Mouse (Mus musculus): ENCODE measurements at regions not wholly inside any gene's neighbourhood (a gene's known extent, or its start where the extent isn't known, plus 50 kb on each side); places are given as distances from the start of the nearest gene placed in this dataset.

- H3K27me3 ChIP-seq (replicated peaks; ENCODE audit: low read depth, poor library complexity, severe bottlenecking), result no peaks in the 10 kb centered on the region; the same call in 1 of the 2 replicates
- H3K9me3 ChIP-seq, result 0 out of 2 replicates have a peak, but pooled peaks cover 2% of the 10 kb centered on the region
- WGBS, result 72% methylated on average over 5 of the region's 5 CpGs
- H3K4me3 ChIP-seq, result no peak overlapping the region
- H3K4me1 ChIP-seq, result peaks cover 19% of the 10 kb centered on the region
- DNase-seq (ENCODE audit: low spot score), result no peak
- no peaks in the 10 kb centered on the region for H3K36me3 ChIP-seq (replicated peaks)
- H3K27ac ChIP-seq (replicated peaks), result no peak overlapping the region
These were observed 94.0 kb downstream of the Ackr3 start for GRCm38 (mm10) chr1:90297751-90298150.

- H3K36me3 ChIP-seq (replicated peaks), result no peaks in the 10 kb centered on the region
- H3K4me1 ChIP-seq, result peaks cover 22% of the 10 kb centered on the region
- H3K27ac ChIP-seq (replicated peaks), result no peak overlapping the region
- no peaks in the 10 kb centered on the region for H3K27me3 ChIP-seq (replicated peaks; ENCODE audit: low read depth, poor library complexity, severe bottlenecking)
- no peak overlapping the region for H3K4me3 ChIP-seq
- DNase-seq (ENCODE audit: low spot score), result peak; percentile 40
- 60% methylated on average over 10 of the region's 10 CpGs for WGBS
- peaks cover 6% of the 10 kb centered on the region; the same call in 1 of the 2 replicates for H3K9me3 ChIP-seq
These were observed 96.4 kb downstream of the Ackr3 start for GRCm38 (mm10) chr1:90300229-90300628.

- DNase-seq (ENCODE audit: low spot score), result no peak
- H3K4me3 ChIP-seq, result no peak overlapping the region
- WGBS, result 80% methylated on average over 7 of the region's 7 CpGs
- no peaks in the 10 kb centered on the region for H3K36me3 ChIP-seq (replicated peaks)
- peaks cover 16% of the 10 kb centered on the region for H3K4me1 ChIP-seq
- no peaks in the 10 kb centered on the region for H3K27me3 ChIP-seq (replicated peaks; ENCODE audit: low read depth, poor library complexity, severe bottlenecking)
- 0 out of 2 replicates have a peak overlapping the region, but pooled peaks have one; percentile 20 for H3K27ac ChIP-seq (replicated peaks)
- peaks cover 6% of the 10 kb centered on the region; the same call in 1 of the 2 replicates for H3K9me3 ChIP-seq
These were observed 100.6 kb downstream of the Ackr3 start for GRCm38 (mm10) chr1:90304331-90304730.

GRCm38 (mm10) chr1:90311016-90311415 lies 107.2 kb downstream of the Ackr3 start:
- DNase-seq (ENCODE audit: low spot score), result no peak
- no peaks in the 10 kb centered on the region for H3K36me3 ChIP-seq (replicated peaks)
- no peaks in the 10 kb centered on the region for H3K9me3 ChIP-seq
- H3K4me1 ChIP-seq, result peaks cover 5% of the 10 kb centered on the region; the same call in 1 of the 2 replicates
- H3K27me3 ChIP-seq (replicated peaks; ENCODE audit: low read depth, poor library complexity, severe bottlenecking), result peaks cover 4% of the 10 kb centered on the region; the same call in 1 of the 2 replicates
- H3K4me3 ChIP-seq, result no peak overlapping the region
- H3K27ac ChIP-seq (replicated peaks), result no peak overlapping the region
- WGBS, result 80% methylated on average over 3 of the region's 3 CpGs

GRCm38 (mm10) chr1:90311649-90312442 lies 108.1 kb downstream of the Ackr3 start:
- Histone ChIP-seq H3K27me3 (replicated peaks; ENCODE audit: low read depth, poor library complexity, severe bottlenecking) (peaks cover 4% of the 10 kb centered on the region; the same call in 1 of the 2 replicates), H3K4me3 (no peak overlapping the region), H3K36me3 (replicated peaks) (no peaks in the 10 kb centered on the region), H3K9me3 (no peaks in the 10 kb centered on the region), H3K4me1 (peaks cover 5% of the 10 kb centered on the region; the same call in 1 of the 2 replicates), H3K27ac (replicated peaks) (no peak overlapping the region)
- WGBS, result 77% methylated on average over 8 of the region's 8 CpGs
- no peak for DNase-seq (ENCODE audit: low spot score)

GRCm38 (mm10) chr1:90313750-90314359 lies 110.1 kb downstream of the Ackr3 start:
- Histone ChIP-seq H3K4me1 (peaks cover 5% of the 10 kb centered on the region; the same call in 1 of the 2 replicates), H3K27me3 (replicated peaks; ENCODE audit: low read depth, poor library complexity, severe bottlenecking) (peaks cover 4% of the 10 kb centered on the region; the same call in 1 of the 2 replicates), H3K9me3 (no peaks in the 10 kb centered on the region), H3K4me3 (no peak overlapping the region), H3K36me3 (replicated peaks) (no peaks in the 10 kb centered on the region), H3K27ac (replicated peaks) (no peak overlapping the region)
- no peak for DNase-seq (ENCODE audit: low spot score)
- 90% methylated on average over 12 of the region's 12 CpGs for WGBS

GRCm38 (mm10) chr1:90317902-90318301 lies 114.1 kb downstream of the Ackr3 start:
- WGBS, result 85% methylated on average over 6 of the region's 6 CpGs
- Histone ChIP-seq H3K27me3 (replicated peaks; ENCODE audit: low read depth, poor library complexity, severe bottlenecking) (no peaks in the 10 kb centered on the region; the same call in 1 of the 2 replicates), H3K4me3 (no peak overlapping the region), H3K27ac (replicated peaks) (no peak overlapping the region), H3K4me1 (peaks cover 12% of the 10 kb centered on the region), H3K36me3 (replicated peaks) (no peaks in the 10 kb centered on the region), H3K9me3 (no peaks in the 10 kb centered on the region)
- DNase-seq (ENCODE audit: low spot score), result no peak

GRCm38 (mm10) chr1:90318502-90318901 lies 114.7 kb downstream of the Ackr3 start:
- H3K36me3 ChIP-seq (replicated peaks), result no peaks in the 10 kb centered on the region
- no peak overlapping the region for H3K27ac ChIP-seq (replicated peaks)
- WGBS, result 85% methylated on average over 9 of the region's 9 CpGs
- peaks cover 12% of the 10 kb centered on the region for H3K4me1 ChIP-seq
- no peaks in the 10 kb centered on the region; the same call in 1 of the 2 replicates for H3K27me3 ChIP-seq (replicated peaks; ENCODE audit: low read depth, poor library complexity, severe bottlenecking)
- DNase-seq (ENCODE audit: low spot score), result no peak
- H3K9me3 ChIP-seq, result no peaks in the 10 kb centered on the region
- H3K4me3 ChIP-seq, result no peak overlapping the region

- 80% methylated on average over 9 of the region's 9 CpGs for WGBS
- Histone ChIP-seq H3K36me3 (replicated peaks) (no peaks in the 10 kb centered on the region), H3K4me3 (no peak overlapping the region), H3K27me3 (replicated peaks; ENCODE audit: low read depth, poor library complexity, severe bottlenecking) (no peaks in the 10 kb centered on the region; the same call in 1 of the 2 replicates), H3K27ac (replicated peaks) (peak overlapping the region; percentile 19; the same call in 1 of the 2 replicates), H3K4me1 (peaks cover 23% of the 10 kb centered on the region), H3K9me3 (no peaks in the 10 kb centered on the region)
- no peak for DNase-seq (ENCODE audit: low spot score)
These were observed 116.7 kb downstream of the Ackr3 start for GRCm38 (mm10) chr1:90320518-90320917.

GRCm38 (mm10) chr1:90321501-90321900 lies 117.7 kb downstream of the Ackr3 start:
- Histone ChIP-seq H3K4me3 (no peak overlapping the region), H3K27me3 (replicated peaks; ENCODE audit: low read depth, poor library complexity, severe bottlenecking) (peaks cover 6% of the 10 kb centered on the region), H3K4me1 (peaks cover 28% of the 10 kb centered on the region), H3K9me3 (no peaks in the 10 kb centered on the region), H3K27ac (replicated peaks) (no peak overlapping the region), H3K36me3 (replicated peaks) (no peaks in the 10 kb centered on the region)
- 90% methylated on average over 8 of the region's 8 CpGs for WGBS
- no peak for DNase-seq (ENCODE audit: low spot score)

- no peaks in the 10 kb centered on the region for H3K9me3 ChIP-seq
- no peak overlapping the region for H3K27ac ChIP-seq (replicated peaks)
- peaks cover 25% of the 10 kb centered on the region for H3K4me1 ChIP-seq
- no peaks in the 10 kb centered on the region for H3K36me3 ChIP-seq (replicated peaks)
- no peak for DNase-seq (ENCODE audit: low spot score)
- WGBS, result 77% methylated on average over 6 of the region's 6 CpGs
- H3K27me3 ChIP-seq (replicated peaks; ENCODE audit: low read depth, poor library complexity, severe bottlenecking), result peaks cover 6% of the 10 kb centered on the region; the same call in 1 of the 2 replicates
- no peak overlapping the region for H3K4me3 ChIP-seq
These were observed 123.5 kb downstream of the Ackr3 start for GRCm38 (mm10) chr1:90327237-90327636.

GRCm38 (mm10) chr1:90332531-90332930 lies 128.8 kb downstream of the Ackr3 start:
- Histone ChIP-seq H3K27ac (replicated peaks) (peak overlapping the region; percentile 42; the same call in 1 of the 2 replicates), H3K9me3 (no peaks in the 10 kb centered on the region), H3K27me3 (replicated peaks; ENCODE audit: low read depth, poor library complexity, severe bottlenecking) (peaks cover 7% of the 10 kb centered on the region), H3K36me3 (replicated peaks) (no peaks in the 10 kb centered on the region), H3K4me1 (peaks cover 56% of the 10 kb centered on the region), H3K4me3 (no peak overlapping the region)
- DNase-seq (ENCODE audit: low spot score), result no peak
- WGBS, result 92% methylated on average over 4 of the region's 4 CpGs

Data from embryonic facial prominence, embryonic 10.5 days (tissue).